Mouse (Mus musculus) forebrain, postnatal 0 days (tissue): ENCODE data around the gene Ndst4. TPM values are rescaled to one million over a fixed set of nuclear protein-coding genes. Genes with fewer than 3 reads are reported as not detected.

Experiments
- ATAC-seq: fragments of 200-750 bp; cut with Nextera tagmentation; 2 replicates; pipeline ENCODE4 v1.8.0; 2017; ENCODE audit warnings: mild to moderate bottlenecking, moderate library complexity
- DNase-seq: peaks from one replicate; pipeline ENCODE4 v3.0.0-alpha.2; 2015
- H3K27ac ChIP-seq: fragments of 300-500 bp; sonication (generic); 2 replicates; pipeline ENCODE4 v1.5.1; 2014; ENCODE audit warnings: low read depth, mild to moderate bottlenecking, antibody characterized with exemption, low read length, moderate library complexity, mixed read lengths
- H3K27me3 ChIP-seq: fragments of 300-500 bp; sonication (generic); 2 replicates; pipeline ENCODE4 v1.6.1; 2014; ENCODE audit warnings: mild to moderate bottlenecking, low read length, mixed read lengths; ENCODE audit not compliant: insufficient read depth
- H3K36me3 ChIP-seq: fragments of 300-500 bp; sonication (generic); 2 replicates; pipeline ENCODE4 v1.6.1; 2014; ENCODE audit warnings: mild to moderate bottlenecking, moderate library complexity; ENCODE audit not compliant: insufficient read depth
- H3K4me1 ChIP-seq: fragments of 300-500 bp; sonication (generic); 2 replicates; pipeline ENCODE4 v1.6.1; 2014; ENCODE audit warnings: antibody characterized with exemption; ENCODE audit not compliant: insufficient read depth
- H3K4me2 ChIP-seq: fragments of 300-500 bp; sonication (generic); 2 replicates; pipeline ENCODE4 v1.6.1; 2014; ENCODE audit warnings: low read depth, mild to moderate bottlenecking, moderate library complexity
- H3K4me3 ChIP-seq: fragments of 300-500 bp; sonication (generic); 2 replicates; pipeline ENCODE4 v1.5.1; 2014; ENCODE audit warnings: low read depth, low read length, mixed read lengths
- H3K9ac ChIP-seq: fragments of 300-500 bp; sonication (generic); 2 replicates; pipeline ENCODE4 v1.6.1; 2014; ENCODE audit warnings: mild to moderate bottlenecking
- H3K9me3 ChIP-seq: fragments of 300-500 bp; sonication (generic); 2 replicates; pipeline ENCODE4 v1.6.1; 2016; ENCODE audit warnings: low read length
- CTCF ChIP-seq: sonication (generic); IDR thresholded peaks from 2 replicates; pipeline ENCODE4 v1.5.1; 2016; ENCODE audit warnings: antibody characterized with exemption, control low read depth, low read depth
- WGBS: fragments of 180-500 bp; shearing (Covaris S2); extraction: QIAGEN DNeasy Blood & Tissue Kit; methylation state at CpG from one replicate; pipeline ENCODE4 v1.1.7; 2014; 5-methylcytosine and 5-hydroxymethylcytosine counted together
- polyA plus RNA-seq: library from polyadenylated mRNA; unstranded; fragments of >200 nt; fragmentation: Nextera tagmentation; extraction: Ambion mirVana; gene quantifications from 2 replicates; pipeline ENCODE4 v1.2.1, GENCODE M21; 2015
- total RNA-seq: library from RNA; depleted of rRNA; stranded (reverse); fragments of >200 nt; gene quantifications from 2 replicates; pipeline ENCODE4 v1.2.3, GENCODE M21; 2014

The Ndst4 gene
- total and polyA plus RNA-seq, 2 experiments from 2014 or later: 1.7 to 12.6 TPM

- H3K4me3 ChIP-seq: no peak overlapping the region
- no peaks in the 10 kb centered on the region for H3K9me3 ChIP-seq
- no peaks in the 10 kb centered on the region for H3K27me3 ChIP-seq
- no peak overlapping the region for H3K27ac ChIP-seq
- H3K9ac ChIP-seq: no peak overlapping the region
- no peaks in the 10 kb centered on the region for H3K4me1 ChIP-seq
- H3K36me3 ChIP-seq: no peaks in the 10 kb centered on the region
- TF ChIP-seq CTCF: no peak
- DNase-seq (no peak), ATAC-seq (no peak)
- H3K4me2 ChIP-seq: no peak overlapping the region
- 64% methylated on average over 2 of the region's 2 CpGs for WGBS
Observed at GRCm38 (mm10) chr3:125734945-125735344, 331.1 kb downstream of the Ndst4 start.

GRCm38 (mm10) chr3:125744468-125745141, 340.7 kb downstream of the Ndst4 start:
- Histone ChIP-seq H3K27ac (no peak overlapping the region), H3K4me2 (no peak overlapping the region), H3K4me3 (no peak overlapping the region), H3K27me3 (0 out of 2 replicates have a peak, but pooled peaks cover 3% of the 10 kb centered on the region), H3K4me1 (no peaks in the 10 kb centered on the region), H3K9me3 (no peaks in the 10 kb centered on the region), H3K36me3 (no peaks in the 10 kb centered on the region), H3K9ac (no peak overlapping the region)
- TF ChIP-seq CTCF: no peak
- 71% methylated on average over 3 of the region's 3 CpGs for WGBS
- no peak for DNase-seq
- no peak for ATAC-seq

- no peak for TF ChIP-seq CTCF
- H3K9me3 ChIP-seq: no peaks in the 10 kb centered on the region
- H3K9ac ChIP-seq: no peak overlapping the region
- H3K27me3 ChIP-seq: 0 out of 2 replicates have a peak, but pooled peaks cover 3% of the 10 kb centered on the region
- WGBS: 76% methylated on average over 3 of the region's 3 CpGs
- H3K36me3 ChIP-seq: no peaks in the 10 kb centered on the region
- H3K27ac ChIP-seq: no peak overlapping the region
- no peak overlapping the region for H3K4me2 ChIP-seq
- no peaks in the 10 kb centered on the region for H3K4me1 ChIP-seq
- no peak for DNase-seq
- H3K4me3 ChIP-seq: no peak overlapping the region
- ATAC-seq: no peak
Observed at GRCm38 (mm10) chr3:125745142-125745496, 341.2 kb downstream of the Ndst4 start.

GRCm38 (mm10) chr3:125746367-125746766, 342.5 kb downstream of the Ndst4 start:
- DNase-seq (no peak), ATAC-seq (no peak)
- Histone ChIP-seq H3K4me3 (no peak overlapping the region), H3K9ac (no peak overlapping the region), H3K27ac (no peak overlapping the region), H3K36me3 (no peaks in the 10 kb centered on the region), H3K4me1 (no peaks in the 10 kb centered on the region), H3K4me2 (no peak overlapping the region), H3K27me3 (0 out of 2 replicates have a peak, but pooled peaks cover 3% of the 10 kb centered on the region), H3K9me3 (no peaks in the 10 kb centered on the region)
- WGBS: 61% methylated on average over 3 of the region's 3 CpGs
- TF ChIP-seq CTCF: no peak

GRCm38 (mm10) chr3:125756911-125757310, 353.0 kb downstream of the Ndst4 start:
- 72% methylated on average over 1 of the region's 1 CpGs for WGBS
- Histone ChIP-seq H3K27me3 (no peaks in the 10 kb centered on the region), H3K4me1 (no peaks in the 10 kb centered on the region), H3K9ac (no peak overlapping the region), H3K9me3 (no peaks in the 10 kb centered on the region), H3K27ac (no peak overlapping the region), H3K36me3 (no peaks in the 10 kb centered on the region), H3K4me3 (no peak overlapping the region), H3K4me2 (no peak overlapping the region)
- ATAC-seq (no peak), DNase-seq (no peak)
- TF ChIP-seq CTCF: no peak

GRCm38 (mm10) chr3:125760711-125761110, 356.8 kb downstream of the Ndst4 start:
- no peak for TF ChIP-seq CTCF
- H3K9me3 ChIP-seq: no peaks in the 10 kb centered on the region
- ATAC-seq (no peak), DNase-seq (no peak)
- no peak overlapping the region for H3K9ac ChIP-seq
- H3K27ac ChIP-seq: no peak overlapping the region
- no peaks in the 10 kb centered on the region for H3K27me3 ChIP-seq
- H3K4me2 ChIP-seq: no peak overlapping the region
- no peaks in the 10 kb centered on the region for H3K36me3 ChIP-seq
- H3K4me1 ChIP-seq: no peaks in the 10 kb centered on the region
- no peak overlapping the region for H3K4me3 ChIP-seq
